Mouse (Mus musculus) testis, postnatal 10 days (tissue): ENCODE results near the gene Gm20547.
A peak's percentile ranks its signal among the peaks of the same experiment; 100 is the strongest.
"Not testable (repeated sequence)": the region's sequence is repeated elsewhere in the genome, so short reads cannot be mapped to it uniquely, and the experiment has no call there.

Experiments
- DNase-seq: peaks from one replicate; pipeline ENCODE4 v3.0.0; 2021; ENCODE audit warnings: low spot score

Gene Gm20547

DNA sequence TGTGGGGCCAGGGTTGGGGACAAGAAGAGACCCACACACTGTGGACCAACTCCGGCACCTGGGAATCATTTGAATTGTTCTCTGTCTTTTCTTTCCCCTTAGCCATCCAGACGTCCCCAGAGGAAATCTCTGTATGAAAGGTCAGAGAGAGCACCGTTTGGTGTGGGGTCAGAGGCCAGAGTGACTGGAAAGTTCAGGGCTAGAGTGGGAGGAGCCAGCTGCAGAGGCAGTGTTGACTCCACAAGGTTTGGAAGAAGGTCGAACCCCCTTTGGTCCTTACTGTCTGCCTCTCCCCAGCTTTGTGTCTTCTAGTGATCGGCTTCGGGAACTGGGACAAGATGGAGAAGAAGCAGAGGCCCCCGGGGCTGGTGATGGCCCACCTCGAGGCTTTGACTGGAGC lies 28.3 kb downstream of the Gm20547 start:
- DNase-seq, result no peak

DNA sequence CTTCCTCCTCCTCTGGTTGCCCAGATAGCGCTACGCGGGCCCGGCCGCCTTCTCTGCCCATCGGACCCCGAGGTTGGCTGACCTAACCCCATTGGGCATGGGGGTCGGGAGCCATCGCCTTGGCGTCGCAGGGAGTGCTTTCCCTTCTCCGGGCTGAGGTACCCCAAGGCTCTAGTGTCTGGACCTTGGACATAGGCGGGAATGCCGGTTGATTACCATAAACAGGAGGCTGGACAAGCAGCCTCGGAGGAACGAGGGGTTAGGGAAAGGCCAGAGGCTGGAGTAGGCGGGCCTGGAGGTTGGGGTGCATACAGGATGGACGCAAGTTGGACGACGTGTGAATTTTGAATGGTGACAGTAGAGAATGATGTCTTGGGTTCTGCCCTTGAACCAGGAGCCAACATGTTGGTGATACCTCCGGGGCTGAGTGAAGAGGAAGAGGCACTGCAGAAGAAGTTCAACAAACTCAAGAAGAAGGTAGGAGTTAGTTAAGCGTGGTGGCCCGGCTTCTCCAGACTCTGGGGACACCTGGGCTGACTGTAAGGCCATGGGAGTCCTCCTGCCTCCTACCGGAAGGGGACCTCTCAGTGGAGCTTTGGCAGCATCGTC lies 31.2 kb downstream of the Gm20547 start:
- no peak for DNase-seq

DNA sequence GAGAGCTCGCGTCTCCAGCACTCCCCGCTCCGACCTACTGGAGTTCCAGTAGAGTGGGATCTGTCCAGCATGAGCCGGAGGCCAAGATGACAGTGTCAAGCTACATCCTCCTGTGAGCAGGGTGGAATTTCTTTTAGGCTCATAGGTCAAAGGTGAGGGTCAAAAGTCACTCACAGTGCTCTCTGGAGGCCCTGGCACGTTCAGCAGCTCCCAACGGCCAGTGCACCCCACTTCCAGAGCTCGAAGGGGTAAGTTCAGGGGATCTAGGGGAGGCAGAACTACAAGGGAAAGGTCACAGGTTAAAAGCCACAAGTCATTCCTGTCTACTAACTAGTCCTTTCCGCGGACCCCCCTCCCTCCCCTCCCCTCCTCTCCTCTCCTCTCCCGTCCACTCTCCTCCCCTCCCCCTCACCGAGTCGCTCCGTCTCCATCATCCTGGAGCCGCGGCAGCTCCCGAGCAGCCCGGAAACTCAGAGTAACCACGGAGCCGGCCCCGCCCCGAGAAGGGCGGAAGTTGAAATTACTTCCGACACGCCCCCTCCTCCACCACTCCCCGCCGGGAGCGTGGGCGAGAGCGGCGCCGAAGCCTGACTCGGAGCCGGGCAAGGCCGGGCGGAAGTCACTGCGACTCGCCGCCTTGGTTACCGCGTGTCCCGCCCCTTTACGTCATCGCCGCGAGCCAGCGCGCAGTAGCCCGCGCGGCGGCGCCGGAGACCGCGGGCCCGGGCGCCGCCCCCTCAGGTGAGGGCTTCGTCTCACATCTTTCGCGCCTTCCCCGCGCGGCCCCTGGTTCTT lies 31.9 kb downstream of the Gm20547 start, which contains the start of the genes Skiv2l and Nelfe:
Gene Skiv2l (minus strand): TSS at position 489 of the 795 bp plus-strand sequence.
Gene Nelfe (plus strand): TSS at position 670 of the 795 bp plus-strand sequence.
- peak; percentile 99 for DNase-seq

DNA sequence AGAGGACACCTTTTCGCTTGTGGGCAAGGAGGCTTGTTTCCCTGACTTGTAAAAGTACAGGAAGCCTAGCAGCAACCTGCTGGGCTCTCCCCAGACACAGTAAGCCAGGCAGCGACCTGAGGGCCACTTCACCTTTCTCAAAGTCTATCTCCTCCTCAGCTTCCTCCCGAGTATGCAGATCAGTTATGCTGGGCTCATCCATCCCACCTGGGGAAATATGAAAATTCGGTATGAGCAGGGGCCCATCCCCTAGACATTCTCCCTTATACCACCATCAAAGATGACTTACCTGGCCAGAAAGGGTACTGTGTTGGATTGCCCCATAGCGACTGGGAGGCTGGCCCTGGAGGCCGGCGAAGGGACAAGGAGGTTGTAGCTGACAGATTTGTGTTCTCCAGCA lies 34.2 kb downstream of the Gm20547 start:
- no peak for DNase-seq

DNA sequence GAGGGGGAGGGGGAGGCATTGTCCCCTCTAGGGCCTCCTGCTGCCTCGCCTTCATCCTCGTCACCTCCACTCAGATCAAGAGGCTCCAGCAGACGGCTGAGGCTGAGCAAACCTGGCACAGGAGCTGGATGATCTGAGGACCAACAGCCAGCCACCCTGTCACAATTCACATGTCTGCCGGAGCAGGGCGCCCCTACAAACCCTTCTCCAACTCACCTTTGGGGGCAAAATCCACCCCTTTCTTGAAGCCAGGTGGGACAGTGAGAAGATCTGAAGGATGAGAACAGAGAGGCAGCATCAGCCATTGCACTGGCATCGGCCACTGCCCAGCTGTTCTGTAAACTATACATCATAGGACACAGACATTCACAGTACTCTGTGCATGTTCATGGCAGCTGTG lies 34.6 kb downstream of the Gm20547 start:
- no peak for DNase-seq

DNA sequence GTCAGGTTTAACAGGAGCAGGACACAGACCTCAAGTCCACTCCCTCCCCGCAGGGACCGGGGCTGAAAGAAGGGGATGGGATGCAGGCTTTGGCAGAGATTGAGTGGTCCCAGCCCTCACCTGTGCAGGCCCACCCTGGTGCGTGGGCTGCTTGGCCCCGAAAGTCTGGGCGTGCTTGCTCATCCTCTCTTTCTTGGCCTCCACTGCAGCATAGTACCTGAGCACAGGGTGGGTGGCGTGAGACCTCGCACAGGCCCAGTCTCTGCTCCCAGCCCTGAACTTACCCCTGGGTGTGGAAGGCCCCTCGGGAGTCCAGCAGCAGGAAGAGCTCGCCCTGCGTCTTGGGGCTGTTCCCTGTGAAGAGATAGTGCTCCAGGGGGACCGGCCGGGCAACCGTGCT lies 37.0 kb downstream of the Gm20547 start:
- DNase-seq, result no peak

DNA sequence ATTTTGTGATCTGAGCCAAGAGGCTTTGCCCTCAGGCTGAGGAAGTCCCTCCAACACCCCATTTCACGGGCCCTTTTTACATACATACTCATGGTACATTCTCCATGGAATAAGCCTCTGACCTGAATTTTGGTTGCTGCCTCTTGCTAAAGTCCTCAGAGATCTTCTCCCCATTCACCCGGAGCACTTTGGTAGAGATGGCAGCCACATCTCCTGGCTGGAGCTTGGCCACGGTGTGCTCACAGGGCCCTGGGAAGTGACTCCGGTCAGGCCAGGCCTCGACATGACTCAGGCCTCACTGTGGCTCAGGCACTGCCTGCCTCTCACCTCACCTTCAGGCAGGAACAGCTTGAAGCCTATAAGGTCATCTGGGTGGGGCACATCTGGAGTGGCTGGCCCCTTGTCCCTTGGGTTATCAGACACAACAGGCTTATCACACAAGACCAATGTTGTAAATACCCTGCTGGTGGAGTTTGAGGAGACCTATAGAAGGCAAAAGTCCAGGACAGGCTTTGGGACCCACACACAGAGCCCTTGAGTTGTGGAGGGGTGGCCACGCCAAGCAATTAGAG lies 41.0 kb downstream of the Gm20547 start:
- DNase-seq, result no peak

DNA sequence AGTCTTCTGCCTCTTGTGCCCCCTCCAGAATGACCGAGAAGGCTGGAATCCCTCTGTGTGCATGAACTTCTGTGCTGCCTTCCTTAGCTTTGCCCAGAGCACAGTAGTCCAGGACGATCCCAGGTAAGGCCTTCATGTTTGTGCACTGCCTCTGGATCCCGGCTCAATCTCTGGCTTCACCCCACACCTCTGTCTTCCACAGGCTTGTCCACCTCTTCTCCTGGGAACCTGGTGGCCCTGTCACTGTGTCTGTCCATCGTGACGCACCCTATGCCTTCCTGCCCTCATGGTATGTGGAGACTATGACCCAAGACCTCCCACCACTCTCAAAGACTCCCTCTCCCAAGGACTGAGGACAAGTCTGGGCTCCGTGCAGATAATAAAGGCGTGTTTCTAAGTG lies 43.1 kb downstream of the Gm20547 start:
- DNase-seq, result no peak

DNA sequence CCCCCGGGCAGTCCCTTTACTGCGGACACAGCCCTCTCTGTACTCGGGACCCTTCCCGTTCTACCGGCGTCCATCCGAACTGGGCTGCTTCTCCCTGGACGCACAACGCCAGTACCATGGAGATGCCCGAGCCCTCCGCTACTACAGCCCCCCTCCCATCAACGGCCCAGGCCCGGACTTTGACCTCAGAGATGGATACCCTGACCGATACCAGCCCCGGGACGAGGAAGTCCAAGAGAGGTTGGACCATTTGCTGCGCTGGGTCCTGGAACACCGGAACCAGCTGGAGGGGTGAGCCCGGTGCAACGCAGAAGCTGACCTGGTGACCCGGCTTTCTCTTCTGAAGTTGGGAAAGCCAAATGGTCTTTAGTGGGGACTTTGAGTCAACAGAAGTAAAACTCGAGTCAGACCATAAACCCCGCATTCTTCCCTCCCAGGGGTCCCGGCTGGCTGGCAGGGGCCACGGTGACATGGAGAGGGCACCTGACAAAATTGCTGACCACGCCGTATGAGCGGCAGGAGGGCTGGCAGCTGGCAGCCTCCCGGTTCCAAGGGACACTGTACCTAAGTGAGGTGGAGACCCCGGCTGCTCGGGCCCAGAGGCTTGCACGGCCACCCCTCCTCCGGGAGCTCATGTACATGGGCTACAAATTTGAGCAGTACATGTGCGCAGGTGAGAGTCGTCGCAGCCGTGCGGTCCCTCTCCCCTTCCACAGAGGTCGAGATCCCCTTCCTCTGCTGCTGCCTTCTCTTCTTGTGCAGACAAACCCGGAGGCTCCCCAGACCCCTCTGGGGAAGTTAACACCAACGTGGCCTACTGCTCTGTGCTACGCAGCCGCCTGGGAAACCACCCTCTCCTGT lies 44.1 kb downstream of the Gm20547 start:
- DNase-seq, result no peak

DNA sequence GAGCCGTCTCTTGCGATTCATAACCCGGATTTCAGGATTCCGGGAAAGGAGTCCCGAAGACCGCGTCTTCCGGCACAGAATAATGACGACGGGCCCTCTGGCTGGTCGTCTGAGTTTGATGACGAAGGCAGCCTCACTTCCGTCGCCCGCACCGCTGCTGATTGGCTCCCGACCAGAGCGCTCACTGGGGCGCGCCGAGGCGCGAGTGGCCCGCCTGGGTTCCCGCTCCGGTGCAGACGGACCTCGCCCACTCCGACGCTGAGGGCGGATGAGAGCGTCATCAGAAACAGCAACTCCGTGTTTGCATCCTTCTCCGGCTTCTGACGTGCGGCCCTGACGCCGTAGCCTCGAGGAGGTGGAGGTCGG lies 45.0 kb downstream of the Gm20547 start, which contains the start of the genes Stk19 and Dxo:
Gene Stk19 (minus strand): TSS at position 90 of the 366 bp plus-strand sequence.
Gene Dxo (plus strand): TSS at position 164 of the 366 bp plus-strand sequence.
- peak; percentile 97 for DNase-seq

DNA sequence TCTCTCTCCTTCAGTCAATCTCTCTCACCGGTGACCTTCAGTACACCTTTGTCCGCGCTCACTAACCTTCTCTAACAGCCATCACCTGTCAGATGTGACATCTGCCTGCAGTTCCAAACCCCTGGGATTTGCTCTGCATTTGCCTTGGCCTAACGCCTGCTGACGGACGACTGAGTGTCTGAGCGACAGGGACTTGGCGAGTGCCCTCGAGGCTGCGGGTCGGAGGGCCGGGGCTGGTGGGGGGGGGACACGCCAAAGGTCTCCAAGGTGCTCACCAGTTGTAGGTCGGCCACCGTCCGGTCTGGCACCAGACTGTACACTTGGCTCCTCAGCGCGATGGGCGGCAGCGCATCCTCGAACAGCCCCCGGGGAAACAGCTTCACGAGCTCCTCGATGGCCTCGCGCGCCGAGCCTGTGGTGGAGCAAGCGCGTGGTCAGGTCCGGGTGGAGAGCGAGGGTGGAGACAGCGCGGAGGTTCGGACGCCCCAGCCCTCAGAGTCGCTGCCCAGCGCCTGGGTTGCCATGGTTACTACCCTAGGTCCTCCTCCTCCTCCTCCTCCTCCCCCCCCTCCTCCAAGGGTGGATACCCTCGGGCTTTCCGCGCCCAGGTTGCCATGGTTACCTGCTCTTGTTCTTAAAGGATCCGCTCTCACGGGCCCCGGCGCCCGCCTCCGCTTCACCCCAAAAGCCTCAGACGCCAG lies 45.5 kb downstream of the Gm20547 start:
- DNase-seq, result no peak

DNA sequence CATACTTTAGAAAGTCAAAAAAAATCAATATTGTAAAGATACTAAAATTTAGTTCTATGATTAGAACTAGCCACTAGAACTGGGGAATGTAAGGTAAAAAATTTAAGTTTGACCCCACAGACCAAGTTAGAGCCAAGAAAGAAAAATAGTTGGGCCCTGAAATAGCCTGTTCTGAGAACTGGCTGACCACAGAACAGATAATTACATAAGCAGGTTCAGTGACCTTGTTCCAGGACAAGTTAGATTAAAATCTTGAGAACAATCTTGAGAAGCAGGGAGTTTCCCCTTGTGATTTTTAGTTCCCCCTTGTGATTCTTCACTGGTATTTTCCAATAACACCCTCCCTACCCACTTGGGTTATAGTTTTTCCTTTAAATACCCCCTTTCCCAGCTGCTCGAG lies 51.1 kb downstream of the Gm20547 start:
- DNase-seq, result not testable (repeated sequence)

DNA sequence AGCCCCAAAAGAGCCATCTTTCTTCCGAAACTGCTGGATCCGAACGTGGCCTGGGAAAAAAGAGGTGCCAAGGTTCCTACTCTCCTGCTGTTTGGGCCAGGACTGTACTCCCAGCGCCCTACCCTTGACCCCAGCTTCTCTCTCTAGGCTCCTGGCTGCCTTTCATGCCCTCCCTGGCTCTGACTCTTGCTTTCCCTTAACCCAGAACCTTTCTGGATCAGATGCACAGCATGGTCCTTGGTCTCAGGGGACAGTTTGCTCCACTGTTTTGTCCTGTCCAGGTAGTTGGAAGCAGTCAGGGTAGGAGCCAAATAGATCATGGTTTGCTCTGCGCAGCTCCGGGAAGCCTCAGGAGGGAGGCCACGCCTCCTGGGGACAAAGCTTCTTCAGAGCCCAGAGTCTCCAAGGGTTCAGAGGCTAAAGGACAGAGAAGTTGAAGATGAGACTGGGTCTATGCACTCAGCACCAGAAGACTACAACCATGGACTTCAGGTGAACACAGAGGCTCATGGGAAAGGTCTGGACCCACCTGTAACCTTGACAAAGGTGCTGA lies 66.9 kb downstream of the Gm20547 start:
- DNase-seq, result no peak

DNA sequence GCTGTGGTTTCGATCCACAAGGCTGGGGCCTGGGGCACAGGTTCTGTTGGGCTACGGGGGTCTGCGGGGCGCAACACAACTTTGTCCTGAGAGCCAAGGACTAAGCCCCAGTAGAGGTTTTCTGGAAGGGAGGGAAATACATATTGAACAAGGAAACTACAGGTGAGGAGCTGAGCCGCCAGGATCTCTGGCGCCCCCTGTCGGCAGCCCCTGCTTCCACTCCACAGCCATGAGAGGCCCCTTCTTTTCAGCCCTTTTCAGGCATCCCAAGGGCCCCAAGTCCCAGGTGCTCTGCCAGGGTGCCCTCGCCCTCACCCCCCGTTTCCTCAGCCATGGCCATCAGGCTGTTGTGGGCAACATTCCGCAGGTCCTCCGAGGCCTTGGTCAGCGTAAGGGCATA lies 68.1 kb downstream of the Gm20547 start:
- peak; percentile 74 for DNase-seq

DNA sequence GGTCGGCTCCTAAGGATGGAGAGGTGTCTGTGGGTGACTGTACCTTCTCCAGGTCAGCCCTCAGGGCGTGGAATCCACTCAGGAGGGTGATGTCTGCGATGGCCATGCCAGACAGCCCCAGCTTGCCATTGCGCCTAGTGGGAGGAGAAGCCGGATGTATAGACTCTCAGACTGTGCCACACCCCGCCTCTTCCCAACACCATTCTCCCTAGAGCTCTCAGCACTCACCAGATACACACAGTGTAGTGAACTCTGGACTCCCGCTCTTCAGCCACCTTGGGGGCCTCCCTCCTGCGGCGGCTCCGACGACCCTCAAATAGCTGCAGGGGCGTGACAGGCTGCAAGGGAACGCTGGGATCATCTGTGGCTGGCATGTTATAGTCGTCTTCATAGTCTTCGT lies 70.6 kb downstream of the Gm20547 start:
- no peak for DNase-seq

DNA sequence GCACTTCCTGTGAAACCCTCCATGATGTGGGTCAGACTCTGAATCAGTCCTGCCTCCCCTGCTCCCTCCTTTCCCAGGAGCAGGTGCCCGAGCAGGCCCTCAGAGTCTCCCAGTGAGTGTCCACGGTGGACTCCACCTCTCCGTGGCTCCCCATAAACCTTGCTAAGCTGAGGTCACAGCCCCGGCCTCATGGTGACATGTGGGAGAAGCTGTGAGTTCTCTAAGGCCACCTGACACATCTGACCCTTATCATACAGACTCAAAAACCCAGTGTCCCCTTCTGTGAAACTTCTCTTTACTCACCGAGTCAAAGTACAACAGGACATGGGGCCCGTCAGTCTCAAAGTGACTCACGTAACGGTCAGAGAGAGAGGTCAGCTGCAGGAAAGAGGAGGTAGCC lies 71.0 kb downstream of the Gm20547 start:
- DNase-seq, result not testable (repeated sequence)

DNA sequence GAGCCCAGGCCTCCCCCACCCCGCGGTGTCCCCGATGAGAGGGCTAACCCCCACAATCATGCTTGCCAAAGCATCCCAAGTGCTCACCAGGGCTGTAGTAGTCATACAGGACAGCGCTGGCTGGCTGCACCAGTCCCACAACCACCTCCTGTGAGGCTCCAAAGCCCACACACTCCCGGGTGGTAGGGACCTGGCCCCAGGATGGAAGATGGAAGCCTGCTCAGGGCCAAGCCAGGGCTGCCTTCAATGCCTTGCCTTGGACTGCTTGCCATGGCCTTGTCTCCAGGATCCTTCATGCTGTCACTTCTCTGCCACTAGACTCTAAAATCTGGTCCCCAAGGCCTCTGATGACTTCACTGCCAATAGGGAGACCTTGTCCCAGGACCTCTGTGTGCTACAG lies 71.4 kb downstream of the Gm20547 start:
- peak; percentile 31 for DNase-seq

DNA sequence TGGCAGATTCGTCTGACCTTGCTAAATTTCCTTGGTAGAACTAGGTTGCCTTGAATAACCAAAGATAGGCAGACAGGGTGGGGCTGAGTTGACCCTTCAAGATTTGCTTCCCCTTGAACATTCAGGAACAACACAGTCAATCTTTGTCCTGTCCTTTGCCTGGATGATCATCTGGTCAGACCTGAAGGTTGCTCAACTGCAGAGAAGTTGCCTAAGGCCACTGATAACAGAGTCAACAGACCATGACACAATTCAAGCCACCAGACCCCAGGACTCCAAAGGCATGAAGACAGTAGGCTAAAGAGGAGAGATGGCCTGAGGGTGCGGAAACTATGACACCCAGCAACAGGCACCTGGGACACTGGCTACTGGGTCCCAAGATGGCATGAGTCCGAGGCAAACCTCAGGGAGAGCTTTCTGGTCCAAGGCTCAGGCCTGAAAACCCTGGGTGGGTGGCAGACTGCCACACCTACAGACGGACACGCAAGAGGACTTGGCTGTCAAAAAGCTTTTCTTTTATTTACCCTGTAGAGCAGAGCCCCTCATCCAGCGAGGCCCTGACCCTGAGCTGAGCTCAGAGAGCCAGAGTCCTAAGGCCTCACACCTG lies 73.1 kb downstream of the Gm20547 start:
- peak; percentile 34 for DNase-seq

DNA sequence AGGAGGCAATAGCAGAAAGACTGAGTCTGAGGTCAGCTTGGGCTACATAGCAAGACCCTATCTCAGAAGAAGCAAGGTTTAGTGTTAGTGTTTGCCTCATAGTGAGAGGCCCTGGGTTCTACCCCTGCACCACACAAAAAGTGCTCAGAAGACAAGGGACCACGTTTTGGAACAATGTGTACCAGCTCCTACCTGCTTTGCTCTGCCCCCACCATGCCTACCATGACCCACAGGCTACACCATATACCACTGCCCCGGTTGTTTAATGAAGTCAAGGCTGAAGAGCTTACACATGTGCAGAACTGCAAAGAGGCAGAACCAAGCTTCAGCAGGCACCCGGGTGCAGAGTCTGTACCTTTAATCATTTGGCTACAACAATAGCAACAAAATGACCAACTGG lies 74.7 kb downstream of the Gm20547 start:
- no peak for DNase-seq
